Mouse (Mus musculus): Measurements from ENCODE around the gene Itsn1.

The Itsn1 gene

GRCm38 (mm10) chr16:91870158-91870582 lies 141.1 kb downstream of the Itsn1 start:
- DNase-seq (ENCODE audit: low spot score in 2 of 2): no peak

DNA sequence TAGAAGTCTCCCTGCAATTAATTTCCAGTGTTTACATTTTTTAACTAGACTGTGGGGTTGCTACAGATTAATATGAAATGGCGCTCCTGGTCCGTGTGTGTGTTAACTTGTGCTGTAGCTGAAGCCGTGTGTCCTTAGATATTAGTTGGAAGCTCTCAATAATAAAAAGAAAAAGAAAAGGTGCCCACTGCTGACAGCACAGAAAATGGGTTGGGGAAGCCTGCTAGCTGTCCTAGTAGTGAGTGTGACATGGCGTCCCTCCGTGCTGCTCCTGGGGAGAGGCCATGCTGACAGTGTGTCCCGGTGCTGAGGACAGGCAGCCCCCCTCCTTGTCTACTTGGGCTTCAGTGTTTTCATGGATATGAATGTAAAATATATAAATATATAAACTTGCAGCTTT lies 142.1 kb downstream of the Itsn1 start:
- DNase-seq (ENCODE audit: low spot score in 2 of 2): no peak

DNA sequence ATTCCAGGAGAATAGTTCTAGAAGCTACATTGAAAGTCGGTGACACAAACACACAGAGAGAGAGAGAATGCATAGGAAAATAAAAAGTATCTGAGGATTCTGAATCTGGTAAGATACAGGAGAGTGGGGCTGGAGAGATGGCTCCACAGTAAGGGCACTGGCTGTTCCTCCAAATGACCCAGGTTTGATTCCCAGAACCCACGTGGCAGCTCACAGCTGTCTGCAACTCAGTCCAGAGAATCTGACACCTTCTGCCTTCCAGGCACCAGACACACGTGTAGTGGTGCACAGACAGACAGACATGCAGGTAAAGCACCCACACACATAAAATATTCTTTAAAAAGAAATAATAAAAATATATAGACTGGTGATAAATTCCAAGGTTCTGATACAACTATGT lies 144.6 kb downstream of the Itsn1 start:
- DNase-seq (ENCODE audit: low spot score in 2 of 2): no peak

GRCm38 (mm10) chr16:91875567-91876344 lies 146.7 kb downstream of the Itsn1 start:
- DNase-seq (ENCODE audit: low spot score in 2 of 2): no peak

- DNase-seq (ENCODE audit: low spot score in 2 of 2): no peak
Measured at GRCm38 (mm10) chr16:91876457-91876856, 147.4 kb downstream of the Itsn1 start.

- DNase-seq (ENCODE audit: low spot score in 2 of 2): no peak
Measured at GRCm38 (mm10) chr16:91879101-91879500, 150.0 kb downstream of the Itsn1 start.

- no peak for DNase-seq (ENCODE audit: low spot score in 2 of 2)
Measured at GRCm38 (mm10) chr16:91880869-91881767, 152.0 kb downstream of the Itsn1 start.

- DNase-seq (ENCODE audit: low spot score in 2 of 2): no peak
Measured at GRCm38 (mm10) chr16:91882168-91882859, 153.2 kb downstream of the Itsn1 start.

DNA sequence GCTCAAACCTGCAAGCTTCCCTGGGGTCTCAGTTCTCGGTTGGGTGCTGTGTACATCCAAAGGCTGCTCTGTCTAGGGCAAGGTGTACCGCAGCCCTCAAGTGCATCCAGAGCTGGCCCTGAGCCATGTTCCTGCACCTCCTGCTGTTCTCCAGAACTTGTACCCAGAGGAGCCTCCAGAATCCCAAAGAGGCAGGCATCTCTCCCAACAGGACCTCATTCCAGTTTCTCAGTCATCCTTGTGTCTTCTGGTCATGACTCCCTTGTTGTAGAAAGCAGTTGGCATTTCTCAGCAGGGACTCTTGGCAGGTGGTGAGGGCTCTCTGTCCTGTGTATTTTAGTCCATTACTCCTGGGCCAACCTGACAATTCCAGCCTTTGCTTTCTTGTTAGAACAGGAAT lies 154.6 kb downstream of the Itsn1 start:
- no peak for DNase-seq (ENCODE audit: low spot score in 2 of 2)

DNA sequence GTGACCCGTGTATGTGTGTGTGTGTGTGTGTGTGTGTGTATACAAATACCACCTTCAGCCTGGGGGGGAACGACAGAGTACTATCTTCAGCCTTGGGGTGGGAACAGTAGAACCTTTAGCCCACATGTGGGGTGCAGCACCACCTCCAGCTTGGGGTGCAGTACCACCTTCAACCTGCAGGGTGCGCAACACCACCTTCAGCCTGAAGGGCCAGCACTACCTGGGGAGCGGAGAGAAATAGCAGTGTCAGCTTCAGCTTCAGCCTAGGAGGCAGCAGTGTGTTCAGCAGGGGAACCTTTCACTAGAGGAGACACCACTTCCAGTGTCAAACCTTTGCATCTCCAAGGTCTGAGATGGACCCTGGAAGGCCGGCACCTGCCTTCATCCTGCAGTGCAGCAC lies 155.1 kb downstream of the Itsn1 start:
- peak; percentile 29 to 72 for DNase-seq (ENCODE audit: low spot score in 2 of 2)

- DNase-seq (ENCODE audit: low spot score in 2 of 2): peak in 1 of 2 experiments; percentile 56
Measured at GRCm38 (mm10) chr16:91885389-91886122, 156.5 kb downstream of the Itsn1 start.

GRCm38 (mm10) chr16:91888368-91888767 lies 159.3 kb downstream of the Itsn1 start:
- DNase-seq (ENCODE audit: low spot score in 2 of 2): no peak

GRCm38 (mm10) chr16:91889831-91890230 lies 160.8 kb downstream of the Itsn1 start:
- DNase-seq (ENCODE audit: low spot score in 2 of 2): no peak

GRCm38 (mm10) chr16:91891218-91891617 lies 162.1 kb downstream of the Itsn1 start:
- DNase-seq (ENCODE audit: low spot score in 2 of 2): no peak

GRCm38 (mm10) chr16:91896426-91896830 lies 167.3 kb downstream of the Itsn1 start:
- no peak for DNase-seq (ENCODE audit: low spot score in 2 of 2)

GRCm38 (mm10) chr16:91898850-91899848 lies 170.1 kb downstream of the Itsn1 start:
- DNase-seq (ENCODE audit: low spot score in 2 of 2): no peak

GRCm38 (mm10) chr16:91900274-91900673 lies 171.2 kb downstream of the Itsn1 start:
- no peak for DNase-seq (ENCODE audit: low spot score in 2 of 2)

- no peak for DNase-seq (ENCODE audit: low spot score in 2 of 2)
Measured at GRCm38 (mm10) chr16:91903801-91904506, 174.9 kb downstream of the Itsn1 start.

DNA sequence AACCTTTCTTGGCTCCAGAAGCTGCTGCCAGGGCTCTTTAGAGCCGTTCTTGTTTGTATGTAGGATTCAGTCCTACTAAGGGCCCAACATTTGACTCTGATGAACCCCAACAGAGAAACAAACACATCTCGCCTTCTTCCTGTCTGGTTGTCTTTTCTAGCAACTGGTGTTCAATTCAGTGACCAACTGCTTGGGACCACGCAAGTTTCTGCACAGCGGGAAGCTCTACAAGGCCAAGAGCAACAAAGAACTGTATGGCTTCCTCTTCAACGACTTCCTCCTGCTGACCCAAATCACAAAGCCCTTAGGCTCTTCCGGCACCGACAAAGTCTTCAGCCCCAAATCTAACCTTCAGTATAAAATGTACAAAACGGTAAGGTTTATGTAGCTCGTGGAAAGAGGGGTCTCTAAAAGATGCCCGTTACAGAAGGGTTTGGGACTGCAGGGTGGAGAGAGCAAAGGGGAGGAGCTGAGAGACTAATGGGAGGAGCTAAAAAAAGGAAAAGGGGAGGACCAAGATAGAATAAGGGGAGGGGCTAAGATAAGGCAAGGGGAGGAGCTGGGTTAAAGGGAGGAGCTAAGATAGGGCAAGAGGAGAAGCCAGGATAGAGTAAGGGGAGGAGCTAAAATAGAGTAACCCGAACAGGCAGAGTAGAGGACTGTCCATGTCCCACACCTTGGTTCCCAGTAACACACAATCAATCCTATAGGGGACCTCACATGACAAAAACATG lies 176.2 kb downstream of the Itsn1 start:
- DNase-seq (ENCODE audit: low spot score in 2 of 2): no peak
